Mouse (Mus musculus) cerebellum, postnatal 36 days (tissue): ENCODE results near the gene Ugt1a6a.
"Not testable (repeated sequence)": the region's sequence is repeated elsewhere in the genome, so short reads cannot be mapped to it uniquely, and the experiment has no call there.

ENCODE experiments used
- DNase-seq, 2 experiments: peaks; one replicate each; pipeline ENCODE4 v3.0.0; 2021 to 2022; ENCODE audit warnings: mixed read lengths in 2 of 2

Gene Ugt1a6a

DNA sequence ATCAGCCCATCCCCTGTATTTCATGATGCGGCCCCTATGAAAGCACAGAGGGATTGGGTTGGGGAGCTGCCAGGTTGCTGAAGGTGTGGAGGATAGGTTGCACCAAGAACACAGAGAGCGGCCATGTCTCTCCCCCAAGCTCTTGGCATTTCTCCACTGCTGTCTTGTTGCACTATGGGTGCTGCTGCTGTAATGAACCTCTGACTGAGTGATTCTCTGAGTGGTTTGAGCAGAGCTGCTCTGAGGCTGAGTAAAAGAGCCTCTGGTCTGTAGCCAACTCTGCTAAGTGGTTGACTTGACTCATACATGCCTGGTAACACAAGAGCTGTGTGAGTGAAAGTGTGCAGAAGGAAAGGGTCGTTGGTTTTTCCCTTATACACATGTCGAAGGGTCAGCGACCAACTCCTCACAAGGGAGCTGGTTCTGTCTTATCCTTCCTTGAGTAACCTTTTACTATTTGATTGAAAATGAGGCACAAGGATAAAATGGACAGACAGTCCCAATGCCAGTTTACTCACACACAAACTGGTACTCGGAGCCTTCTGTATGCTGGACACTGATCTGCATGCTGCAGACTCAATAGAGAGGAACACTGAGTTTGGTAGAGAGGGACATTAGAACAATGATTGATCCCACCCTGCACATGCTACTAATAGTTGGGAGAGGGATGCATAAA lies 758 bp downstream of the Ugt1a6a start:
- not testable (repeated sequence) for DNase-seq

DNA sequence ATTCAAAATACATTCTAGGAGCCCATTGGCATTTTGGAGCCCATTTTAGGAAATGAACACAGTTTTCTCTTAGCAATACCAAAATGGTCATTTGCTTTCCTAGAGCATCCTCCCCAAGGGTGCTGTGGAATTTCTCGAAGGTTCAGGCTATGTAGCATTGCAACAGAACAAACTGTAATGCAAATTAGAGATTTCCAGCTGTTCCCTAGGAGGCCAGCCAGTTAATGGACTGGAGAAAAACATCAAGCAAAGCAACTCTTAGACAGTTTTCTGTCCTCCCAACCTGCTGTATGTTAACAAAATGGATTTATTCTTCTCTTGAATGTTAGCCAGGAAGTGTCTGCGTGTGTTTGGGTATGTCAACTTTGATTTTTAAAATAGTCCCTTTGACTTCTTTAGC lies 2.0 kb downstream of the Ugt1a6a start:
- no peak for DNase-seq

DNA sequence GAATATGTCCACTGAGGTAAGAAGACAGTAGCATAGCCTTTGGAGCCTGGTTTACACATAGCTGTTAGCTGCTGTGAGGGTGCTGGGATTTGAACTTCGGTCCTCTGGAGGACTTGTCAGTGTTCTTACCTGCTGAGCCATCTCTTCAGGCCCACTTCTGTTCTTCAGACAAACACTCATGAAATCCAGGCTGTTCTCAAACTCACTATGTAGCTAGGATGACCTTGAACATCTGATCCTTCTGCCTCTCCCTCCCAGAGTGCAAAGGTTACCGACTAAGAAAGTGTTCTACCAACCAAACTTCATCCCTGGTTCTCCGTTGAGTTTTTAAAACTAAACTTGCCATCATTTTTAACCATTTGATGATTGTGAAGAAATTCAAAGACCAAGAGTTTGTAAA lies 2.7 kb downstream of the Ugt1a6a start:
- no peak for DNase-seq

DNA sequence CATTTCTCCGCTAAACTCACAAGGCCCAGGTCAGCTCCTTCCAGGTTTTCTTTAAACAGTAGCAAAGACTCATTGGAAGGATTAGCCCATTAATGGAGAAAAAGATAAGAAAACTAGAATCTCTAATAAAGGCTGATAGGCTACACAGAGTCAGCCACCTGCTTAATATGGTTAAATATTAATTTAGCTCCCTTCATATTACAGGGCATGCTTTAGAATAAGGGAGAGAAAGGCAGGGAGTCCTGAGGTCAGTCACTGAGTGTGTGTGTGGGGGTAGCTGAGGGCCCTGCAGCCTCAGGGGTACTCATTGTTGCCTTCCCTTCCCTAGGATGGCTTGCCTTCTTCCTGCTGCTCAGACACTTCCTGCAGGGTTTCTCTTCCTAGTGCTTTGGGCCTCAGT lies 3.5 kb downstream of the Ugt1a6a start:
- no peak for DNase-seq

DNA sequence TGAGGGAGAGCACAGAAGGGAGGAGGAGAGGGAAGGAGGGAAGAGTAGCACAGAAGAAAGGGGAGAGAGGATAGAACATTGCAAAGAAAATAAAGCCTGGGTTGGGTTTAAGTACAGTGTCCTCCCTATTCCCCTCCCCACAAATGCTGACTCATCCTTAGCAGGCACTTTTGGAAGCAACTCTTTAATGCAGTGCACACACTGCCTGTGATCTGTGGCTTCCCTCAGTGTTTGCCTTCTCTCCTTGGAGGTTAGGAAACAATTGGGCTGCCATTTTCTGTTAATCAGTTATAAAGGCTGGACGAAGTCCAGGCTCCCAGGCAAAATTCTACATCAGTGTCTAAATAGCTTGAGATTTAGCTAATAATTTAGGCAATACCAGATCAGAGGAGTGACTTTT lies 5.9 kb downstream of the Ugt1a6a start:
- DNase-seq = not testable (repeated sequence)

DNA sequence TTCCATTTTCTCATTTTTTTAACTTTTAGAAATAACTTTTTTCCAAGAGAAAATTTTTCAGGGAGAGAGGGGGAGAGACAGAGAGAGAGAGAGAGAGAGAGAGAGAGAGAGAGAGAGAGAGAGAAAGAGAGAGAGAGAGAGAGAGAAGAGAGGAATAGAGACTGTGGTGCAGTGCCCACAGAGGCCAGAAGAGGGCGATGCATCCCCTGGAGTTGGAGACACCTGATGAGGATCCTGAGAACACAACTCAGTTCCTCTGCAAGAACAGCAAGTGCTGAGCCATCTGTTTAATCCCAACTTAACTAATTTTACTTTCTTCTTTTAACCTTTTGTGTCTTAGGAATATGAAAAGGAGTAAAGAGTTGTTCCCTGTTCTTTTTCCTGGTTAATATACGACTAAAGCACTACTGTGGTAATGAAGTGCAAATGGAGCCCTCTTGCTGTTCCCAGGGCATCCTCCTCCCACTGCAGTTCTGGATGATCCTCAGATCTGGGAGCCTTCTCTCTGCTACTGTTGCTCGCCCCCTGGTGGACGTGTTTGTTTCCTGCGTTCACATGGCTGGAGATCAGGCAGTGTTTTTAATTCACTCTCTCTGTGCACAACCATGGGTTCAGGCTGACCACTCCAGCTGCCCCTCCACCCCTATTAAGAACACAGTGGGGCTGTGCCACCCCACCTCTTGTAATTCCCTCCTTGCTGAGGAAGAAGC lies 9.5 kb downstream of the Ugt1a6a start:
- DNase-seq = peak; percentile 56 to 58

DNA sequence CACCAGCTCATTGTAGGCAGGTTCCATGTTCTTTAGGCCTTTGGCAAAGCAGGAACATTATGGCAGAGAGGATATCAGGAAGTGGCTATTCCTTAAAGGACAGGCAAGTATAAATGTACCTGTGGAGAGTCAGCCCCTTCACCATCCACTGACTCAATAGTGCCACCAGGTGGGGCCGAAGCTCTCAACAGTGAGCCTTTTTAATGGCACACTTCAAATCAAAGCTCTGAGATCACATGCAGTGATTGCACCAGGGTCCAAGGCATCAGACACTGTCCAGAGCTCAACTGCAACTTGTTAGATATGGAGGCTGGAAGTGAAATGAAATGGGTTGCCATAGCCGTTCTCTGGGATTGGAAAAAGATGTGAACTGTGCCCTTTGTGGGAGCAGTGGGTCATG lies 10.7 kb downstream of the Ugt1a6a start:
- not testable (repeated sequence) for DNase-seq

DNA sequence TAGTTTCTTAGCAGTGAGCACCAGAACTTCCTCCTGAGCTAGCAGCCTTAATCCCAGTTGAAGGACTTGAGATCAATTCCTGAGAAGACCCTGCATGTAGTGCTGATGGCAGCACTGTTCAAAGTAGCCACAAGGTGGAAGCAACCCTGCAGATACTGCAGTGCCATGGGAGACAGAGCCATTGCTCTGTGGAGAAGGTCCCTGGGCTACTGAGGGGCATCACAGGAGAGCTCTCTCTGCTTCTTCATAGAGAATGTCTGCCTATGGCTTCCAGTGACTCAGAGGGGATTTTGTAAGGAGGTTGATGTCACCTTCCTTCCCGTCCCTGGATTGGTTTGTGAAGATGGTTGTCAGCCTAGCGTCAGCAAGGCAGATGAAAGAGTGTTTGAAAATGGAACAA lies 15.5 kb downstream of the Ugt1a6a start:
- not testable (repeated sequence) for DNase-seq

DNA sequence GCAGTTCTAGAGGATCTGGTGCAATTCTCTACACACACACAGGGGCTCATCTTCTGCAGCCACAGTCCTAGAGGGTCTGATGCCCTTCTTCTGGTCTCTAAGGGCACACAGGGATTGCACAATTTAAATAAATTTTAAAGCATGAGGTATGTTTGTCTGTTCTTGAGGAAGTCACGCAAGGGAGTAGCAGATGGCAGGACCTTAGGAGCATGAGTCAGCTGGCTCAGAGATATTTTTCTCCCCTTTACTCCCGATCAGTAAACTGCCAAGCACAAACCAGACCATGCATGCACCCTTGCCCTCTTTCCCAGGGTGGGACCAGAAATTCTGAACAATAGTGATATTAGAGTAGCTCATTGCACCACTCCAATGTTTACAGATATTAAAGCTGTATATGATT lies 23.8 kb downstream of the Ugt1a6a start:
- peak in 1 of 2 experiments; percentile 26 for DNase-seq

DNA sequence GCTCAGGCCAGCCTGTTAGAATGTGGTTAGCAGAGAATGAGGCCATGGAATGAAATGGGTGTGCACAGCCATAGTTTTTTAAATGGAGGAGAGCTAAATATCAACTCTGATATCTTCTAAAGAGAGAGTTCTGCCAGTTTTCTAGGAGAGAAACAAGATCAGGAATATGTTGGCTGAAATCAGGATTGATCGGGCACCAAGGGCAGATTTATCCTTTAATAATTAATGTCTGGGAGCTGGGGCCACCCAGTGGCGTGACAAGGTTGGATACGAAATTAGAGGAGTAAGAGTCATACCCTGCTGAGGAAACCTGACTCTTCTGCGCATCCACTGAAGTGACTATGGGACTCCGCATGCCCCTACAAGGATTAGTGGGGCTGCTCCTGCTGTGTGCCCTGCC lies 31.1 kb downstream of the Ugt1a6a start, which contains the start of gene Ugt1a5:
Gene Ugt1a5, plus strand, starts transcription at position 302 of the 400 bp plus-strand sequence.
- no peak for DNase-seq

DNA sequence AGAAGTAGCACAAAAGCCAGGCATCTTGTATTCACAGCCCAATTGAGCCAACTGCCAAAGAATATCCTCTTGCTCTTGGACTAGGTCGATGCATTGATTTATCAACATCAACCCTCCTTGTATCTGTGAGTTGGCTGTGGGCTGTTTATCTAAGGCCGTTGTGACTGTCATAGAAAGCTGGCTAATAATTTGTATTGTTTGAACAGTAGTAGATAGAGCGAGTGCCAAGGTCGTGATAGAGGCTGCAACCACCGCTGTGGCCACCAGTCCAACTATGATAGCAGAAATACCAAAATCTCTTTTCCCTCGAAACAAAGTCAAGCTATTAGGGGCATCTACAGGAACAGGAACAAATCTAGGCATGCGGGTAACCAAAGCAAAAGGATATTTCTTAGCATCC lies 37.6 kb downstream of the Ugt1a6a start:
- DNase-seq = not testable (repeated sequence)

DNA sequence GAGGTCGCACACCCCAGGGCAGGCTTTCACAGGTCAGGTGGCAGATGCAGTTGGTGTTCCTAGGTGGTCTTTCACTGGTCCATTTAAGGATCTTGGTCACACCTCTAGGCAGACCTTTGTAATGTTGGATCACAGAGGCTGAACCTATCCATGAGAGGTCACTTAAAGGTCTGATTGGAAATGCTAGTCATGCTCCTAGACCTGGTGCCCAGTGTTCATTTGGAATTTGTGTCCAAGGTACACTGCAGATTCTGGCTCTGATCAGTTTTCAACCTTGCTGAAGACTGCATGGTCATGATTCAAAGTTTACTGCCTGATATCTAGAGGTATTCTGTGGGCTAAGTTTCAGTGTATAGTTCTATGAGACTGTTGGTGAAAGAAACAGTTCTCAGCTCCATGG lies 45.0 kb downstream of the Ugt1a6a start:
- DNase-seq = no peak

DNA sequence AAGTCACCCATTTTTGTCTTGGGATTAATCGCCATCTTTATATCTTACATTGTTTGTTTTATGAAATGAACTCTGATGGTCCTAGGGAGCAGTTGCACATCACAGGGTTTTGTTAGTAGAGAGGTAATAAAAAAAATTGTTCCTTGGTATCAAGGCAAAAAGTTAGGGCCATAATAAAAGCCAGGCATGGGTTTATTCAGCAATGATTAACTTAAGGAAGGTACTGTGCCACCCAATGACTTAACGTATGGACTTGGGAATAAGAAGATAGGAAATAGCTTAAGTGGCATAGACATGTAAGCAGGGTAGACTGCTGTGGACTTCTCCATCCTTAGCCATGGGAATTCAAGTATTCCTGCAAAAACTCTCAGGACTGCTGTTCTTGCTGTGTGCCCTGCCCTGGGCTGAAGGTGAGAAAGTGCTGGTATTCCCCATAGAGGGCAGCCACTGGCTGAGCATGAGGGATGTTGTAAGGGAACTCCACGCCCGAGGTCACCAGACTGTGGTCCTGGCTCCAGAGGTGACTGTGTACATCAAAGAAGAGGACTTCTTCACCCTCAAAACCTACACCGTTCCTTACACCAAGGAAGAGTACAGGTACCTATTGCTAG lies 51.8 kb downstream of the Ugt1a6a start:
- DNase-seq = no peak

DNA sequence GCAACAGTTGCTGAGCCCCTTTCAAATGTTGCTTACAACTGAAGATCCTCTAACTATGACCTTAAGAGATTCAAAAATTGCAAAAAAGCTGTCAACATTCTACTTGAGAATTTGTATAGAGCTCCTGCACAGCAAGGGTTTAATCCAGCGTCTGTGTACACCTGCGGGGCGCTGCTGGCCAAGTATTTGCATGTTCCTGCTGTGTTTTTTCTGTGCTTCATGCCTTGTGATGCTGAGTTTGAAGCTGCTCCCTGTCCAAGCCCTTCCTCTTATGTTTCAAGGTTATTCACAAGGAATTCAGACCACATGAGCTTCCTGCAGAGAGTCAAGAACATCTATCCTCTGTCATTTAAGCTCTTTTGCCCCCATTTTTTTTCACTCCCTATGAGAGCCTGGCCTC lies 57.5 kb downstream of the Ugt1a6a start:
- DNase-seq = no peak

DNA sequence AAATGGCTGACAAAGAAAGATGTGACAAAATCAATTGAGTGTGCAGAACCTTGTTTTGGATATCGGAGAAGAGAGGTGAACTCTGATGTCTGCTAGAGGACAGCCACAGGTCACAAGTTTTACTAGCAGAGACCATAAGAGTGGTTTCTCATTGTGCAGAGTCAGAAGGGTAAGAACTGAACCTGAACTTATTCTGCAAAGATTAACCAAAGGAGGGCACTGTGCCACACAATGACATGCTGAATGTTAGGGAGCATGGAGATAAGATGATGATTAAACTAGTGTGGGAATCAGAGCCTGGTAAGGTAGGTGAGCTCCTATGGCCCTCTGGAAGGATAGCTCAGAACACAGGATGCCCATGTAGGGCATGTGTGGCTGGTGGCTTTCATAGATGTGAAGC lies 61.1 kb downstream of the Ugt1a6a start:
- no peak for DNase-seq

DNA sequence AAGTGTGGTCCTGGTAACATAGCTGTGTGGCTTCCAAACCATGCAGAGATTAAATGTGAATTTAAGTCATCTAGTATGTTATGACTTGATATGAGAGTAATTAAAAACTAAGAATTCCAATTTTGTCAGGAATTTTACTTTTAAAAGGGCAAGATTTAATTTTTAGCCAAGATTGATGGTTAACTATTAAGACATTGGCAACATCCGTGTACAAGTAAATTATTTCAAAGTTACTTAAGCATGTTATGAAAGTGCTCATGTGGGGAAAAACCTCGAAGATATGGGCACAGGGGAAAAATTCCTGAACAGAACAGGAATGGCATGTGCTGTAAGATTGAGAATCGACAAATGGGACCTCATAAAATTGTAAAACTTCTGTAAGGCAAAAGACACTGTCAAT lies 62.8 kb downstream of the Ugt1a6a start:
- no peak for DNase-seq

DNA sequence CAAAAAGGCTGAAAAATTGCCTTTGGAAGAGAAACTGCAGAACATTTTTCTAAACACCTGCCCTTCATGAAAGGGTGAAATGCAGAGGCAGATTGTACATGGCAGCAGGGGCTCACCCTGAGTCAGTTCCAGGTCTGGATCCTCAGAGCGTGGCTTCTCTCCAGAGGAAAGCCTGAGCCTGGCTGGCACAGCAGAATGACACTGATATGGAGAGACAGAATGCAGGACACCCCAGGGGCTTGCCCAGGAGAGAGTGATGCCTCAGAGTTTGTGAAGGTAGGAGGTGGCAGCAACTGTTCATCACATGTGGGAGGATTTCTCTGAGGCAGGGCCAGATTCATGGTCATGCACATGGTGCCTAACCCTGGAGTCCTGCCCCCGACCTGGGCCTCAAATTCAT lies 65.4 kb downstream of the Ugt1a6a start:
- DNase-seq = peak; percentile 47 to 49

DNA sequence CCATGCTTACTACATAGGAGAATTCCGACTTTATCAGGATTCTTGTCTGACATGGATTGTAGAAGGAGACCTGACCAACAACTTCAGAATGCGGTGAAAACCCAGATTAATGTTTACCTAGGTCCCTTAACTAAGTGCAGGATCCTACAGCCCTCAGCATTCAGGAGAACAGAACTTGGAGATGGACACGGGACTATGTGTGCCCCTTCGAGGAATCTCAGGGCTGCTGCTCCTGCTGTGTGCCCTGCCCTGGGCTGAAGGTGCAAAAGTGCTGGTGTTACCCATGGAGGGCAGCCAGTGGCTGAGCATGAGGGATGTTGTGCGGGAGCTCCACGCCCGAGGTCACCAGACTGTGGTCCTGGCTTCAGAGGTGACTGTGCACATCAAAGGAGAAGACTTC lies 65.8 kb downstream of the Ugt1a6a start, which contains the start of gene Ugt1a2:
Gene Ugt1a2, plus strand, starts transcription at position 146 of the 400 bp plus-strand sequence.
- DNase-seq = no peak

DNA sequence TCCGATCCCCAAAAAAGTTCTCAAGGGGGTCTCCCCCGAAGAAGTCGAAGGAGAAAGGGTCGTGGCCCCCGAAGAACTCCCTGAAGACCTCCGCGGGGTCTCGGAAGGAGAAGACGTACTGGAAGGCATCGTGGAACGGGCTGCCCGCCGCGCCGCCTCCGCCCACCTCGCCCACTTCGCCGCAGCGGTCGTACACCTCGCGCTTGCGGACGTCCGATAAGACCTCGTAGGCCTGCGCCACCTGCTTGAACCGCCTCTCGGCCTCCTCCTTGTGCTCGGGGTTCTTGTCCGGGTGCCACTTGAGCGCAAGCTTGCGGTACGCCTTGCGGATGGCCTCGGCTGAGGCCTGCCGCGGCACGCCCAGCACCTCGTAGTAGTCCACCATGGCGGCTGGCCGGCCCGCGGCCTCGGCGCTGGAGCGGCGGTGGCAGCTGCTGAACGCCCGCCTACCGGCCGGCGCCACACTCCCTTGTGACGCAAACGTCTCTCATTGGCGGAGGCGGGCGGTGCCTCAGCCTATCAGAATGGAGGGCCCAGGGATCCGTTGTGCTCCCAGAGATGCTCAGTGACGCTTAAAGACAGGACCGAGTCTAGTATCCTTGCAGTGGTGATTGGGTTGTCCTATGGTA lies 70.8 kb downstream of the Ugt1a6a start, which contains the start of gene Dnajb3:
Gene Dnajb3, minus strand, starts transcription at position 489 of the 629 bp plus-strand sequence.
- DNase-seq = peak; percentile 84 to 87

DNA sequence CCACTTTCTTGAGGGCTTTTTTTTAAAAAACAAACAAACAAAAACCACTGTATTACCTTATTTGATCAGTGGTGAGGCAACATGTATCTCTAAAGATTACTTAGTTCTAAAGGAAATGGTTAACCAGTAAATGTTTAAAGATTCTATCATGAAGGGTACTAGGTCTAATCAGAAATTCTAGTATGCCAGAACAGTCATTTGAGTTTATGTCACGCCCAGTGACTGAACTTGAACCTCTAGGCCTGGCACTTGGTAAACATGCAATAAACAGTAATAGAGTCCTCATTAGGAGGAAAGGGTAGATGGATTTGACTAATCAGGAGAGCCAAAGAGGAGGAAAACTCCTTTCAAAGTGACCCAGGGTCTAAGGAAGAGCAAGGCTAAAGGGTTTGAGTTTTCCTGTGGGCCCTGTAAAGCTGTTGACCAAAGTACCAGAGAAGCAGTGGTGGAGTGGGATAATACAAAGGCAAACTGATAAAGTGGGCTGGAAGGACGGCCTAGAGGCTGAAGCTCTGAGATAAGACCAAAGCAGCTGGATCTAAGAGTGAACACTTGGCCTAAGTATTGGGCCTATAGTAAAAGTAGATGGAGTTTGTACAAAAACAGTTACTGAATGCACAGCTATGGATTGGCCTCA lies 72.4 kb downstream of the Ugt1a6a start:
- no peak for DNase-seq

DNA sequence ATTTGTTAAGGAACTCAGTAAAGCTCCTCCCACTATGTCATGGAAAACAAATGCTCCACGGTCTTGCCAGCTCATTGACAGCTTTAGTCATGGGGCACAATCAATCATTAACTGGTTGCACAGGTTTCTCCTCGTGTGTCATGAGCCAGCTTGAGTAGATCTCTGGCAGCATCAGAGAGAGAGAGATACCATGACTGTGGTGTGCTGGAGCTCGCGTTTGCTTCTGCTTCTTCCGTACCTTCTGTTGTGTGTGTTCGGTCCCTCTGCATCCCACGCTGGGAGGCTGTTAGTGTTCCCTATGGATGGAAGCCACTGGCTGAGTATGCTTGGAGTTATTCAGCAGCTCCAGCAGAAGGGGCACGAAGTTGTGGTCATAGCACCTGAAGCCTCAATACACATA lies 77.2 kb downstream of the Ugt1a6a start, which contains the start of gene Ugt1a1:
Gene Ugt1a1, plus strand, starts transcription at position 148 of the 400 bp plus-strand sequence.
- no peak for DNase-seq

DNA sequence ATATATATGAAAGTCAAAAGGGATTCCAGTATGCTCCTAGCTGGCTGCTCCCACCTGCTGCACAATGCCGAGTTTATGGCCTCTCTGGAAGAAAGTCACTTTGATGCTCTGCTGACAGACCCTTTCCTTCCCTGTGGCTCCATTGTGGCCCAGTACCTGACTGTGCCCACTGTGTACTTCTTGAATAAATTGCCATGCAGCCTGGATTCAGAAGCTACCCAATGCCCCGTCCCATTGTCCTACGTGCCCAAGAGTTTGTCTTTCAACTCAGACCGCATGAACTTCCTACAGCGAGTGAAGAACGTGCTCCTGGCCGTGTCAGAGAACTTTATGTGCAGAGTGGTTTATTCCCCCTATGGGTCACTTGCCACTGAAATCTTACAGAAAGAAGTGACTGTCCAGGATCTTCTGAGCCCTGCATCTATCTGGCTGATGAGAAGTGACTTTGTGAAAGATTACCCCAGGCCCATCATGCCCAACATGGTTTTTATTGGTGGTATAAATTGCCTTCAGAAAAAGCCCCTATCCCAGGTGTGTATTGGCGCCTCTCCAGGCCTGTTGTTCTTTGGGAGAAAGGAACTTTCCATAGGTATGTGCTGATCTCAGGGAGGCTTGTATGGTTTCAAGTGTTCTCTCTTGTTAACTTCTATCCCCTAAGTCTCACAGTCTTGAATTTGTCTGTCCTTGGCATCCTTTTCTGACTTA lies 77.9 kb downstream of the Ugt1a6a start:
- DNase-seq = no peak
